Mouse (Mus musculus) megakaryocyte, adult 5-6 weeks (primary cell): ENCODE data around the gene Col4a3. TPM values are rescaled to one million over a fixed set of nuclear protein-coding genes. Genes with fewer than 3 reads are reported as not detected.

Source experiments
- ATAC-seq: 2 replicates; pipeline ENCODE4 v1.8.0; 2016; ENCODE audit warnings: mild to moderate bottlenecking, inconsistent platforms; ENCODE audit not compliant: poor library complexity, severe bottlenecking
- total RNA-seq, 2 experiments: library from RNA; stranded (forward) in 1 of 2; stranded (reverse) in 1 of 2; fragments of 153-499, 151-499 nt in 1 of 2; fragments of 221-1000, 200-1000 nt in 1 of 2; gene quantifications; 2 replicates each; pipeline versions ENCODE4 v1.2.3 to v1.2.4; 2015 to 2017

Gene Col4a3
- total RNA-seq, 2 experiments from 2014 or later = not detected

- no peak for ATAC-seq
Observed at GRCm38 (mm10) chr1:82605347-82605746, 18.6 kb downstream of the Col4a3 start.

GRCm38 (mm10) chr1:82605856-82606255 is 19.1 kb downstream of the Col4a3 start:
- no peak for ATAC-seq

DNA sequence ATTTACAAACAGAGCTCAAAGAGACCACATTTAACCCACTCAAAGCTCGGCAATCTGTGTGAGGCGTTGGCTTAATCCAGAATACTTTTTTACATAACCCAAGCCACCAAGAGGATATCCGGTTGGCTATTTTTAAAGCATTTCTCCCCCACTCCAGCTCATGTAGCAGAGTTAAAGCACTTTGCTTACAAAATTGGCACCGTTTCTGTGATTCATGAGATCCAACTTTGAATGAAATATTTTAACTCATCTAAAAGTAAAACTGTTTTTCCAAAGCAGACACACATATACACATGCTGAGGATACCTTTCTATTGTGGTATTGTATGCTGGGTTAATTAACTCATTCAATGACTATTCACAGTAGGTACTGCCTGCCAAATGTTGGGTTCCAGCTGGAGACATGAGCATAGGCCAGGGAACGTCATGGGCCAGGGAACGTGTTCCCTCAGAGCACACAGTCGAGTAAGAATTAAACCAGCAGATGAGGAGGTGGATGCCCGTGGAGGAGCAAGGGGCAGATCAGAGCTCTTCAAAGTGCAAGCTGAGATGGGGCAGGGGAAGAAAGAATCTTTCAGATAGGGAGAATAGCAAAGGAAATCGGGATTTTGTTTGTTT is 22.0 kb downstream of the Col4a3 start:
- no peak for ATAC-seq

DNA sequence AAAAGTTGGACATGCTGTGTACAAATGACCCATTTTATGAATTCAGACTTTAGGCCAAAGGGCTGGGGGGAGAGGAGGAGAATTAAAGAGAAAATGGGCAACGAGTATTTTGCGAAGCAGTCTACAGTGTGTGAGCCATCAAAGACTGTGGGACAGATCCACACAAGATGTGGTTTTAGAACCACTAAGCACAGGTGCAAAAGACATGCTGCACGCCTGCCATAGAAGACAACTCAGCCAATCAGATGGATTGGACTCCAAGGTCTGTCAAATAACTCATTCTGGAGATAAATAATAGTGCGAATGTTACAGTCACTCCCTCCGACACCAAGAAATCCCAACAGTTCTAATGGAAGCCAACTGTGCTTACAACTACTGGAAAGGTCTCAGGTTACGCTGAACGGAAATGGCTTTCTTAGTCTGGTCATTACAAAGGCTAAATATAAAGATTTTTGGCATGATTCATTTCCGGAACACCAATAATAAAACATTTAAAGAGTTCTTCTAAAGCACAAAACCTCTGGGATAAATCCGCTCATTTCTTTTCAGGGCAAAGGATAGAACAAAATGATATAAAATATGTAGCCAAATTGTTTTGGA is 25.4 kb downstream of the Col4a3 start:
- no peak for ATAC-seq

DNA sequence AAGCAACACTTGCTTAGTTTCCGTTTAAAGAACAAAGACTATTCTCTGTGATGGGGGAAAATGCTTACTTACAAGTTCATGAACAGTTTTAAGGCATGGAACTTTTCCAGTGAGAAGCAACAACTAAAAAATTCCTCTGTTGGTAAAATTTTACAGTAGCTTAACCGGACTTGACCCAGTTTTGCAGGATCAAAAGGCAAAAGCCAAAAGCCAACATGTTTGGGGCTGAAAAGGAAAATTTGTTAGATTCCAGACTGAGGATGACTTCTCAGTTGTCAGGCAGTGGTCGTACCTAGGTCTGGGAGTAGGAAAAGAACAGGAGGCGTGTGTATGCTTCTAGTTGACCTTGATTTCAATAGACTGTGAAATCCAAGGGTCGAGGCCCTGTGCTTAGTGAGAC is 31.3 kb downstream of the Col4a3 start:
- ATAC-seq = no peak

DNA sequence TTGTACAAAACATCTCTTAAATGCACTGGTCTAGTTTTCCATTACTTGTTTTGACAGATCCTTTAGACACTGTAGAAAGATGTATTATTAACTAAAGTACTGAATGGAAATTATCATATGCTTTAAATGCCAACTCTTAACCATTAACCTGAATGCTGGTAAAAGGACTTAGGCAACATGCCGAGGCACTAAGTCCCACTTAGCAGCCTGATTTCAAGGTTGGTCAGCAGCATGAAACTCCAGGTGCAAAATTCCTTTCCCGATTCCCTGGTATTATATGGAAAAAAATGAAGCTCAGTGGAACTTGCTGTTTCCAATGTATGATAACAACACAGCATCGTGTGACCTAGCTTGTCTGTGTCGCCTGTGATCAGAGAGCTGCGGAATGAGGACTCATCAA is 31.9 kb downstream of the Col4a3 start:
- ATAC-seq = no peak

GRCm38 (mm10) chr1:82619981-82620380 is 33.3 kb downstream of the Col4a3 start:
- no peak for ATAC-seq

DNA sequence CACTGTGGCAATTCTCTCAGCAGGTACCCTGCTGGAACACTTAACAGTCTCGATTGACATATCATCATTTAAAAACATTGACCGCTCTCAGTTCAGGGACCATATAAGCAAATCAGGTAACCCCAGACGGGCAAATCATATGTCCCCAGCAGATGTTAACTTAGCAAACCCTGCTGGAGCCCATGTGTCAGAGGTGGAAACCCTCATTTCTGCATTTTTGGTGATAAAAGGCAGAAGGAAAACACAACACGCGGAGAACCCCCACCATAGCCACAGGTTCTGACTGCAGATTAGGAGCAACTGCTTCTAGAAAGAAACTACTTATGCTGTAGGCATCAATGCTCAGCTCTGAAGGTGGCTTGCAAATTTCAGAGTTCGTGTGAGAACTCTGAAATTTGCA is 38.2 kb downstream of the Col4a3 start:
- ATAC-seq = no peak

DNA sequence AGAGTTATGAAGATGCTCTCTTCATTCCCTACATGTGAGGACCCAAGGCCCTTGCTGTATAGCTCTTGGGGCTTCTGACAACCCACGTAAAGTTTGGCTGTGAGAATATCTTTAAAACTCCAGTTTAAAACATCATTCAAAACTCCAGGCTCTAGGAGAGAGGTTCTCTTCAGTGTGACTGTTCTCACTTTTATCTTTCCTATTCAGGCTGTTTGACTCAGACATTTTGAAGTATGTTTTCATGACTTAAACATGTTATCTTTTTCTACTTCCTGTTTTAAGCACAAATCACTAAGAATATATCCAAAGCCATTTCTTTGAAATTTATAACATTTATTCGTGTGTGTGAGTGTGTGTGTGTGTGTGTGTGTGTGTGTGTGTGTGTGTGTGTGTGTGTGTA is 38.8 kb downstream of the Col4a3 start:
- no peak for ATAC-seq

DNA sequence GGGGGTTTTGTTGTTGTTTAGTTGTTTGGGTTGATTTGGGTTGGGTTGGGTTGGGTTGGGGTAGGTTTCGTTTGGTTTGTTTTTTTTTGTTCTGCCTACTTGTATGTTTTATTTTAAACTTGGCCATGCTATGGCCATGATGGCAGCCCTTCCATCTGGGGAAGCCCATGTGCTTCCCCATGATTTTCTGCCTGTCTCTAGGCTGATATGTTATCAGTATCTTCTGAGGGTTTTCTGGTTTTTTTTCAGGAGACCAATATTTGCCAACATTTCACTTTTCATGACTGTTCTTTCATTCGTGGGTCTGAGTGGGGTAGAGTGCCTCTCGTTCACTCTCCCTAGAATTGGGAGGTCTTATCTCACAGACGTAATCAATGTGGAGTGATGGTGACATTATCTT is 40.9 kb downstream of the Col4a3 start:
- ATAC-seq = no peak

DNA sequence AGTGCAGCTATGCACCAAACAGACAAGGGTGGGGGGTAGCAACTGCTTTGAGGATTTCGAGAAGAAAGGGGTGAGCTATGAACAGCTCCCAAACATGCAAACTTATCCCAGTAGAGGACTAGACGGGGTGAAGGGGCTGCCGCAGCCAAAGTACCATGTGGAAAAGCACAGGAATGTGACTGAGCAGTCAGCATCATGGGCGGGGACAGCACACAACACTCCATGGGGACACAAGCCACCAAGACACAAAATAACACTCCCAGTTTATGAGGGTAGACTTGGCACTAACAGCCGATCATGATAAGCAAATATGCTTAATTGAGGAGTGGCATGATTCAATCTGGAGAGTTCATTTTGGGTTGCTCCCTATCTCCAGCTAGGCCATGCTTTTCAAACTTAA is 42.8 kb downstream of the Col4a3 start:
- no peak for ATAC-seq

DNA sequence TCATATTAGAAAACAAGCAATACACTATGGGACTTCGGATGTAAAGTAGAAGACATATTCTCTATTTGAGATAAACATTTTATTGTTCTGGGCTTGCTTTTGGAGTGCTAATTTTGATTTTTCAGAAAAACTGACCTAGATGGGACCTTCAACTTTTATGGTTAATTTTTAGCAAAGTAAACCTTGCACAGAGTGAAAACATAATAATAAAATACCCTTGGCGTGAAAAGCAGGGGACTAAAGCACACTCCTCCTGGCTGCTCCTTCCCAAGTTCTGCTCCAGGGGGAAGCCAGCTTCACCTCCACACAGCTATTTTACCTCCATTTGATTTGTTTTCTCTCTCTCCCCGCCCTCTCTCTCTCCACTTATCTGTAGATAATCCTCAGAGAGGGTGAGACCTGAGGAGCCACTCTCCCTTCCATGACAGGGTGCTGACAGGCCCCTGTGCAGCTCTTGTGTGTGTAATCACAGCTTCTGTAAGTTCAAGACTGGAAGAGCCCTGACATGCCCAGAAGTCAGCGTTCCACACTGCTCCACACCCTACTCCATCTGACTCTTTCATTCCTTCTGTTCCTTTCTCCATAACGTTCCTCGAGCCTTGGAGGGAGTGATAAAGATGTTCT is 44.6 kb downstream of the Col4a3 start:
- no peak for ATAC-seq

DNA sequence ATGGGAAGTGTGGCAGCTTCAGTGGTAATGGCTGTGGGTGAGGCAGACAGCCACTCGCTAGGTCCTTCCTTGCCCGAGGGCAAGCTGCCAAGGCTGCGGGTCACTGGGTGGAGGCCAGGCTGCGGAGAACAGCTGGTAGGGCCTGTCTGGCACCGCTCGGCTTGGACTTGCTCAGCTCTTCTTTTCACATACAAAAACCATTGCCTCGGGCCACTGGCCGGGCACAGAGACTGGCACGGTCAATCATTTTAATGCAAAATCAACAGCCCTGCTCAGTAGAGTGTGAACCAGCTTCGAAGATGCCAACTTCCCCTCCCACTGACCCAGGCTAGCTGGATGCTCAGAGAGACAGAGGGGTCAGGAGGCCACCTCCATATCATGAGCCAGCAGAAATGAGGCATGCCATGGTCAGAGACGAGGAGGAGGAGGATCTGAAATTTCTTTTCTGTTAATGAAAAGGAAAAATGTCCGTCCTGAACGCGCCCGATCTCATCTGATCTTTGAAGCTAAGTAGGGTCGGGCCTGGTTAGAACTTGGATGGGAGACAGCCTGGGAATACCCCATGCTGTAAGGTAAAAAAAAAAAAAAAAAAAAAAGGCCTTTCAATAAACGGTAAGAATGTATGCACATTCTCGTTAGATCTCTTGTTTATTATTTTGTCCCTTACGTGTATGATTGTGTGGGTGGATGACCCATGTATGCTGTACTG is 48.0 kb downstream of the Col4a3 start:
- ATAC-seq = no peak

GRCm38 (mm10) chr1:82635254-82635620 is 48.5 kb downstream of the Col4a3 start:
- ATAC-seq = no peak

DNA sequence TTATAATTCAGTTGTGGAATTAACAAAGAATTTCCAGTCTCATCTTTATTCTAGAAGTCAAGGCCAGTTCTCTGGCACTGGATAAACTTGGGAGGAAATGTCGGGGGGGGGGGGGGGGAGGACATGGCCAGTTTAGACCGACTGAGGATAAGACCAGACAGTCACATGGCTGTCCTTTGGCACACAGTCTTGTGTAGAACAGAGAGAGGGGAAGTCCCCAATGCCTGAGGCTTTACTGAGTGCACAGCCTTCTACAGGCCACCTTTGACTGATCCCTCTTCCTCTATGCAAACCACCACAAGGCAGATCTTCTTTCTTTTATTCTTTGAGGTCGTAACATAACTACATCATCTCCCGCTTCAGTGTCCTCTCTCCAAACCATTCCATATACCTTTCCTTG is 49.6 kb downstream of the Col4a3 start:
- no peak for ATAC-seq

DNA sequence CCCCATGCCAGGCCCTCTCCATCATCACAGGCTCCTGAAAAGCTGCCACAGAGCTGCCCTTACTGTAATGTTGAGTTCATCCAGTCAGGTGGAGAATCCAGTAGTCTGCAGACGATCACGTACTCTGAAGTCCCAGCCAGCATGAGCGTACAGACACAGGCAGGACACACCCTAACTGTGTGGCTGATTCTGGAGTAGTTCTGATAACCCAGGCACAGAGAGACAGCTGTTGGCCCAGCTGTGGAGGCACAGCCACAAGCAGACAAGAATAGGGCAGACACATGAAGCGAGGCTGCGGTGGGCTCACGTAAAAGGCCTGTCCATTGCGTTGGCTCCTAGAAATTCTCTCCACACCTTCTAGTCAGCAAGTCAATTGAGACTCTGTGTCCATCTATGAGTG is 50.7 kb downstream of the Col4a3 start:
- ATAC-seq = no peak

DNA sequence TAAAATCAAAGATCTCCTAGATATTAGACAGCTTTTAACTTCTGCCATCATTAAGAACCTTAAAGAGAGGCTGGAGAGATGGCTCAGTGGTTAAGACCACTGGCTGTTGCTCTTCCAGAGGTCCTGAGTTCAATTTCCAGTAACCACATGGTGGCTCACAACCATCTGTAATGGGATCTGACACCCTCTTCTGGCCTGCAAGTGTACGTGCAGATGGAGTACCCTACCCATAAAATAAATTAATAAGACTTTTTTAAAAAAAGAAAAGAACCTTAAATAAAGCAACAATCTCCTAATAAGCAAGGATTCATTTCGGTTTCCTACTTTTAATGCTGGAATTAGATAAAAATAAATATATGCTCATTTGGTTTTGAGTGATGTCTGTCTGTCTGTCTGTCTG is 51.7 kb downstream of the Col4a3 start:
- no peak for ATAC-seq

DNA sequence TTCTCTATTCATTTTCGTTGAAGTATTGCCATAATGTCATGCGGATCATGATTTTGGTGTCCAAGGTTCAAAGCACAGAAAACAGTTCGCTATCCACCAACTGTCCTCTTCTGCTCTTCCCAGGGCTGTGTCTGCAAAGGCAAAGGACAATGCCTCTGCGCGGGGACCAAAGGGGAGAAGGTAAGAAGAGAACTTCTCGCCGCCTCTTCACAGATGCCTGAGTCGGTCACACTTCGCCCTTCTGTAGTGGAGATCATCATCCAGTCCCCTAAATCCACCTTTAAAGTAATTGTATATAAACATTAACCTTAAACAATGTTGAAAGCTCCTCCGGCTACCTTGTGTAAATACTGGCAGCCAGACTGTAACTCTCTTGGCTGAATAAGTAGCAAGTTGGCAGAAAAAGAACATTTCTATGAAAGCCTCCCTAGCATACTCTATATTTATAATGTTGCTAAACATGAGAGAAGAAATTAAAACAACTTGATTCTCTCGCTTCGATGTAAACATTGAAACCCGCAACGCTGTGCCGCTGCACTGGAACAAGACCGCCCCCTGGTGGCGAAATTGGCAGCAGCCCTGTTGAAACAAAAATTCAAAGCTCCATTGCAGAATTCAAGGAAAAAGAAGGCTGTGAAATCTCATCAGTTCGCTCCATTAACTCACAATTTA is 54.7 kb downstream of the Col4a3 start:
- no peak for ATAC-seq

DNA sequence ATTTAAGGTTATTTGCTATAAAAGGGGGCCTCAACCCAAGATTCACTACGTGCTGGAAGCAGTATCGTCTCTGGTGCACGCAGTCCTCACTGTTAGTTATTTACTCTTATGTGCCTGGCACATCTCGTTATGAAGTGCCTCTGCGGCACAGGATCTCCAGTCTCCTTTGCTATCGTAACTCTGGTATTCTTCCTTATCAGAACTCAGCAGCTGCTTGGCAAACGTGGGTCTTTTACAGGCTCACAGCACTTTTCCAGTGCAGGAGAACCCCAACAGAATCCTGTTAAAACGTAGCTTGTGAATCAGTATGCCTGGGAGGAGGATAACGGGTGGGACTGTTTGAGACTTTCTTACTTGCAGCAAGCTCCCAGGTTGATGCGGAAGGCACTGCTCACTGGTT is 61.3 kb downstream of the Col4a3 start:
- ATAC-seq = no peak

DNA sequence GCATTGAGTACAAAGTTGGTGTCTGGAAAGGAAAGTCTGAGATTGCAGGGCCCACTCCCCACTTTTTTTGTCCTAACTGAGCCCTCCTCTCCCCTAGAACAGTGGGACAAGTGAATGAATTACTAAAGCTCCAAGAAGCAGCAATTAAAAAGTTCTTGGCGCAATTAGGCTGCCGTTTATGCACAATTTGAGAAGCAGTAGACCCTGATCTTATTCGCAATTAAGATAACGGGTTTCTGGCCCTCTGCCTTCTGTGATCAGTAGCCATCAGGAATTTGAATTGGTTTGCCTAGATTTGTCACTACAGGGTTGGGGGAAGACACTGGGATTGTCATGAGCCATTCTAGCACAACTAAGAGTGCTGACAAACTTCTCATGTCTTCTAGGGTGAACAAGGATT is 64.1 kb downstream of the Col4a3 start:
- no peak for ATAC-seq

GRCm38 (mm10) chr1:82654046-82654445 is 67.3 kb downstream of the Col4a3 start:
- ATAC-seq = no peak

DNA sequence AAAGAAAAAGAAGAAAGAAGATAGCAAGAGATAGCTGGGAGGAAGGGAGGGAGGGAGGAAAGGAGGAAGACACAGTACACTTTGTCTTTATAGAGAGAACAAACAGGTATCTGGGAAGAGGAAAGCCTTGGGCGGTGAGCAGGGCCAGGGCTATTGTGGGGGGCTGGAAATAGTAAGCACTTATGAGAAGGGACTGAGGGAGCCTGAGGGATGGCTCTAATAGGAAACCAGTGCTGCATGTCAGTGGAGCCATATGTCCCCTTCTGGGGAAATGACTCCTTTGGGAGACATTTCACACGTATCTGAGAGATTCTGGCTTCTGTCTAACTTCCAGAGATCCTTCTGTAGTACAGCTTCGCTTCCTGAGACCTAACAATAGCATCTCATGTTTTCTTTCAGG is 69.7 kb downstream of the Col4a3 start:
- ATAC-seq = no peak
